Mouse (Mus musculus): ENCODE measurements around the gene Btc.

- TF ChIP-seq EP300 (IDR thresholded peaks at IDR 0.05; ENCODE audit: insufficient read depth, low read depth, low read length) (no peak), POLR2A (IDR thresholded peaks at IDR 0.05; ENCODE audit: insufficient read depth, low read length) (no peak), CTCF (IDR thresholded peaks at IDR 0.05; ENCODE audit: low read depth, low read length) (no peak)
These were observed 60.6 kb downstream of the Btc start for GRCm38 (mm10) chr5:91341981-91342760.

Measured in ES-Bruce4 (cell line).